Mouse (Mus musculus): ENCODE measurements around the gene Hrh2.

Hrh2 gene

GRCm38 (mm10) chr13:54176406-54177020 lies 15.4 kb upstream of the Hrh2 start:
- DNase-seq (ENCODE audit: low read depth, low spot score) = peak; percentile 68

- DNase-seq (ENCODE audit: low read depth, low spot score) = peak; percentile 87
These were observed 14.6 kb upstream of the Hrh2 start for GRCm38 (mm10) chr13:54177346-54177745.

GRCm38 (mm10) chr13:54178647-54179046 lies 13.3 kb upstream of the Hrh2 start:
- no peak for DNase-seq (ENCODE audit: low read depth, low spot score)

GRCm38 (mm10) chr13:54179971-54180370 lies 12.0 kb upstream of the Hrh2 start:
- DNase-seq (ENCODE audit: low read depth, low spot score) = no peak

- DNase-seq (ENCODE audit: low read depth, low spot score) = peak; percentile 66
These were observed 11.5 kb upstream of the Hrh2 start for GRCm38 (mm10) chr13:54180461-54180860.

- no peak for DNase-seq (ENCODE audit: low read depth, low spot score)
These were observed 10.6 kb upstream of the Hrh2 start for GRCm38 (mm10) chr13:54181318-54181717.

GRCm38 (mm10) chr13:54181947-54182346 lies 10.0 kb upstream of the Hrh2 start:
- no peak for DNase-seq (ENCODE audit: low read depth, low spot score)

- DNase-seq (ENCODE audit: low read depth, low spot score) = no peak
These were observed 5.5 kb upstream of the Hrh2 start for GRCm38 (mm10) chr13:54186394-54186793.

- DNase-seq (ENCODE audit: low read depth, low spot score) = no peak
These were observed 3.7 kb upstream of the Hrh2 start for GRCm38 (mm10) chr13:54188190-54188706.

GRCm38 (mm10) chr13:54189896-54190295 lies 2.0 kb upstream of the Hrh2 start:
- DNase-seq (ENCODE audit: low read depth, low spot score) = peak; percentile 78

- DNase-seq (ENCODE audit: low read depth, low spot score) = no peak
These were observed 748 bp upstream of the Hrh2 start for GRCm38 (mm10) chr13:54191181-54191580.

- no peak for DNase-seq (ENCODE audit: low read depth, low spot score)
These were observed 1.7 kb downstream of the Hrh2 start for GRCm38 (mm10) chr13:54193580-54193979.

GRCm38 (mm10) chr13:54199000-54199399 lies 7.1 kb downstream of the Hrh2 start:
- no peak for DNase-seq (ENCODE audit: low read depth, low spot score)

GRCm38 (mm10) chr13:54202458-54202857 lies 10.5 kb downstream of the Hrh2 start:
- no peak for DNase-seq (ENCODE audit: low read depth, low spot score)

- no peak for DNase-seq (ENCODE audit: low read depth, low spot score)
These were observed 11.5 kb downstream of the Hrh2 start for GRCm38 (mm10) chr13:54203419-54203818.

- DNase-seq (ENCODE audit: low read depth, low spot score) = no peak
These were observed 13.3 kb downstream of the Hrh2 start for GRCm38 (mm10) chr13:54205195-54205594.

- DNase-seq (ENCODE audit: low read depth, low spot score) = no peak
These were observed 14.3 kb downstream of the Hrh2 start for GRCm38 (mm10) chr13:54206140-54206753.

- no peak for DNase-seq (ENCODE audit: low read depth, low spot score)
These were observed 17.7 kb downstream of the Hrh2 start for GRCm38 (mm10) chr13:54209476-54210253.

GRCm38 (mm10) chr13:54211528-54212488 lies 19.9 kb downstream of the Hrh2 start:
- DNase-seq (ENCODE audit: low read depth, low spot score) = no peak

- no peak for DNase-seq (ENCODE audit: low read depth, low spot score)
These were observed 20.6 kb downstream of the Hrh2 start for GRCm38 (mm10) chr13:54212516-54212915.

- DNase-seq (ENCODE audit: low read depth, low spot score) = no peak
These were observed 23.3 kb downstream of the Hrh2 start for GRCm38 (mm10) chr13:54215266-54215665.
